Mouse (Mus musculus) thymus, adult 18-20 months (tissue): ENCODE measurements at regions not wholly inside any gene's neighbourhood (a gene's known extent, or its start where the extent isn't known, plus 50 kb on each side); places are given as distances from the start of the nearest gene placed in this dataset.

Source experiments
- DNase-seq, 2 experiments: peaks; one replicate each; pipeline ENCODE4 v3.0.0; 2022; ENCODE audit warnings: mixed read lengths in 2 of 2

- DNase-seq: no peak
Observed at GRCm38 (mm10) chr10:8070472-8070871, 114.4 kb upstream of the Tab2 start.

- DNase-seq: no peak
Observed at GRCm38 (mm10) chr10:8066926-8067325, 110.9 kb upstream of the Tab2 start.

- DNase-seq: peak; percentile 38 to 60
Observed at GRCm38 (mm10) chr10:8065746-8066145, 109.7 kb upstream of the Tab2 start.

GRCm38 (mm10) chr10:8064281-8064680, 108.3 kb upstream of the Tab2 start:
- no peak for DNase-seq

- DNase-seq: no peak
Observed at GRCm38 (mm10) chr10:8063458-8064090, 107.5 kb upstream of the Tab2 start.

- DNase-seq: no peak
Observed at GRCm38 (mm10) chr10:8060987-8061386, 105.0 kb upstream of the Tab2 start.

GRCm38 (mm10) chr10:8059769-8060168, 103.7 kb upstream of the Tab2 start:
- no peak for DNase-seq

- DNase-seq: no peak
Observed at GRCm38 (mm10) chr10:8057855-8058254, 101.8 kb upstream of the Tab2 start.

- DNase-seq: peak; percentile 53 to 66
Observed at GRCm38 (mm10) chr10:8055293-8055692, 99.3 kb upstream of the Tab2 start.

- DNase-seq: no peak
Observed at GRCm38 (mm10) chr10:8043416-8044163, 87.6 kb upstream of the Tab2 start.

GRCm38 (mm10) chr10:8042306-8042705, 86.3 kb upstream of the Tab2 start:
- no peak for DNase-seq

- DNase-seq: no peak
Observed at GRCm38 (mm10) chr10:8041790-8042189, 85.8 kb upstream of the Tab2 start.

GRCm38 (mm10) chr10:8037986-8038631, 82.1 kb upstream of the Tab2 start:
- no peak for DNase-seq

GRCm38 (mm10) chr10:8036293-8036692, 80.3 kb upstream of the Tab2 start:
- no peak for DNase-seq

- DNase-seq: no peak
Observed at GRCm38 (mm10) chr10:8035310-8035709, 79.3 kb upstream of the Tab2 start.

GRCm38 (mm10) chr10:8032203-8032602, 76.2 kb upstream of the Tab2 start:
- no peak for DNase-seq

GRCm38 (mm10) chr10:8028840-8029239, 72.8 kb upstream of the Tab2 start:
- DNase-seq: no peak

- no peak for DNase-seq
Observed at GRCm38 (mm10) chr10:8027023-8027422, 71.0 kb upstream of the Tab2 start.

- no peak for DNase-seq
Observed at GRCm38 (mm10) chr10:8023741-8024140, 67.7 kb upstream of the Tab2 start.

GRCm38 (mm10) chr10:8021971-8022370, 65.9 kb upstream of the Tab2 start:
- DNase-seq: no peak

- no peak for DNase-seq
Observed at GRCm38 (mm10) chr10:8020916-8021705, 65.1 kb upstream of the Tab2 start.

- DNase-seq: no peak
Observed at GRCm38 (mm10) chr10:8020113-8020512, 64.1 kb upstream of the Tab2 start.
